19 mouse cellular contexts compared by ENCODE assay signal in the genomic region with DNA sequence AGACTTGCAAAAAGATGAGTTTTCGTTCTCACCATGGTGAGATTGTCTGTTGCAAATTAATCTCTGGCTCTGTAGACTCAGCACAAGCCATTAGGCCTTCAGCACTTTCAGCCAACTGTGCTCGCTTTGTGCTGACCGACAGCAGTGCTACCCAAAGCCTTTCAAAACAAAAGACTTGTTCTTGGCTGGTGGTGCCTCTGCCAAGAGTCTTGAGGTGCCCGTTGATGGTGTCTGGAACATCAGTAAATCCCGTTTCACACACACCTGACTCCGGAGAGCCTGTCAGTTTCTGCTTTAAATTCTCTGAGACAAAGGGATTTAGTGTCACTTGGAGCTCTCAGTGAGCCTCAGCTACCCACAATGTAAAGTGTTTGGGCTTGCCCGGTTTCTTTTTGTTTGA. TPM values are rescaled to one million over a fixed set of nuclear protein-coding genes. Genes with fewer than 3 reads are reported as not detected.
"Had no signal": no experiment of that assay in that cellular context is flagged by ENCODE, and none has a peak within 500 bp of the region (broad histone marks: within the 10 kb centered on the region; RNA-seq: fewer than 3 reads in every experiment).

No protein-coding gene starts in this region.

- DNase-seq: retina, postnatal 1 day; right cerebral cortex, adult 18-20 months; right cerebral cortex, postnatal 14 days; right cerebral cortex, postnatal 25 days; right cerebral cortex, postnatal 4 days; spleen, adult 18-20 months; thymus, adult 18-20 months; thymus, adult 2 months; thymus, postnatal 14 days; thymus, postnatal 25 days; thymus, postnatal 36 days; thymus, postnatal 4 days had no signal

- H3K4me1 ChIP-seq: neural tube, embryonic 13.5 days; neural tube, embryonic 15.5 days; stomach, embryonic 15.5 days had no signal

- H3K4me3 ChIP-seq: neural tube, embryonic 13.5 days; neural tube, embryonic 15.5 days; stomach, embryonic 15.5 days had no signal

RNA-seq across cellular contexts. Expression of a gene that starts 6.2 kb away (rescaled TPM):
- polyA plus RNA-seq: neural tube, embryonic 14.5 days; spleen, adult 2 months; testis, adult 2 months had no signal

RNA-seq across cellular contexts. Expression of a gene that starts 26.7 kb away (rescaled TPM):
- polyA plus RNA-seq: urinary bladder, adult 2 months had no signal
